Mouse (Mus musculus): Measurements from ENCODE around the gene Car14.
"Not testable (repeated sequence)": the region's sequence is repeated elsewhere in the genome, so short reads cannot be mapped to it uniquely, and the experiment has no call there.

Gene Car14

GRCm38 (mm10) chr3:95892066-95893052 lies 12.1 kb downstream of the Car14 start:
- no peak for DNase-seq (ENCODE audit: low read depth, low spot score)

- no peak for DNase-seq (ENCODE audit: low read depth, low spot score)
These were observed 13.1 kb downstream of the Car14 start, which contains the start of gene BC028528 for GRCm38 (mm10) chr3:95891211-95892065. Gene BC028528, minus strand, starts transcription at chr3:95892005.

GRCm38 (mm10) chr3:95889664-95890063 lies 14.8 kb downstream of the Car14 start:
- no peak for DNase-seq (ENCODE audit: low read depth, low spot score)

- no peak for DNase-seq (ENCODE audit: low read depth, low spot score)
These were observed 16.9 kb downstream of the Car14 start for GRCm38 (mm10) chr3:95887596-95887995.

- no peak for DNase-seq (ENCODE audit: low read depth, low spot score)
These were observed 20.1 kb downstream of the Car14 start for GRCm38 (mm10) chr3:95884400-95884799.

- no peak for DNase-seq (ENCODE audit: low read depth, low spot score)
These were observed 21.6 kb downstream of the Car14 start for GRCm38 (mm10) chr3:95882816-95883425.

- peak; percentile 93 for DNase-seq (ENCODE audit: low read depth, low spot score)
These were observed 22.3 kb downstream of the Car14 start, which contains the start of gene Ciart for GRCm38 (mm10) chr3:95881979-95882815. Gene Ciart, minus strand, starts transcription at chr3:95882251.

GRCm38 (mm10) chr3:95879063-95879462 lies 25.4 kb downstream of the Car14 start:
- no peak for DNase-seq (ENCODE audit: low read depth, low spot score)

- no peak for DNase-seq (ENCODE audit: low read depth, low spot score)
These were observed 32.4 kb downstream of the Car14 start for GRCm38 (mm10) chr3:95872048-95872447.

- peak; percentile 65 for DNase-seq (ENCODE audit: low read depth, low spot score)
These were observed 33.1 kb downstream of the Car14 start, which contains the start of gene Mrps21 for GRCm38 (mm10) chr3:95871392-95871867. Gene Mrps21, minus strand, starts transcription at chr3:95871519.

- no peak for DNase-seq (ENCODE audit: low read depth, low spot score)
These were observed 33.5 kb downstream of the Car14 start for GRCm38 (mm10) chr3:95870976-95871375.

GRCm38 (mm10) chr3:95867408-95867807 lies 37.1 kb downstream of the Car14 start:
- DNase-seq (ENCODE audit: low read depth, low spot score) = no peak

GRCm38 (mm10) chr3:95866071-95866470 lies 38.4 kb downstream of the Car14 start:
- no peak for DNase-seq (ENCODE audit: low read depth, low spot score)

GRCm38 (mm10) chr3:95865571-95865970 lies 38.9 kb downstream of the Car14 start:
- no peak for DNase-seq (ENCODE audit: low read depth, low spot score)

GRCm38 (mm10) chr3:95865050-95865449 lies 39.4 kb downstream of the Car14 start:
- no peak for DNase-seq (ENCODE audit: low read depth, low spot score)

- DNase-seq (ENCODE audit: low read depth, low spot score) = no peak
These were observed 40.9 kb downstream of the Car14 start for GRCm38 (mm10) chr3:95863578-95863977.

- peak; percentile 81 for DNase-seq (ENCODE audit: low read depth, low spot score)
These were observed 42.7 kb downstream of the Car14 start for GRCm38 (mm10) chr3:95861796-95862195.

GRCm38 (mm10) chr3:95861216-95861615 lies 43.3 kb downstream of the Car14 start:
- no peak for DNase-seq (ENCODE audit: low read depth, low spot score)

- DNase-seq (ENCODE audit: low read depth, low spot score) = no peak
These were observed 44.2 kb downstream of the Car14 start for GRCm38 (mm10) chr3:95860323-95860722.

GRCm38 (mm10) chr3:95858278-95858677 lies 46.2 kb downstream of the Car14 start:
- DNase-seq (ENCODE audit: low read depth, low spot score) = not testable (repeated sequence)

Data from retina, postnatal 7 days (tissue).